Mouse (Mus musculus): ENCODE results near the gene Ace. TPM values are rescaled to one million over a fixed set of nuclear protein-coding genes. Genes with fewer than 3 reads are reported as not detected.

Ace gene
- polyA plus RNA-seq, 1 experiment, result 1.3 TPM

DNA sequence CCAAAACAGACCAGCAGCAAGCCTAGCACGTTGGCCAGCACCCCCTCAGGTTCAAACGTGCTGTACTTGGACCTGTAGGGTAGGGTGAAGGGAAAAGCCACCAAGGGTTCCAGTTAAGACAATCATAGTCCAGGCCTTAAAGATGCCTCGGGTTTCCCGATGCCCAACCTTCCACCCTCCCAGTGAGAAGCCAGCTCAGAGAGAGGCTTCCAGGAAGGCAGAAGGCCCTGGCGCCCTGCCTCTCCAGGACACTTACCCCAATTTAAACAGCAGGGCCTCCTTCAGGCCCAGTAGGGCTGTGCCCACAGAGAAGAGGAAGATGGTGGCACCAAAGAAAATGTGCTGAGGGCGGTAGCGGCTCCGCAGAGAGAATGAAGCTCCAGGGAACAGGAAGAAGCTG is 32.2 kb upstream of the Ace start:
- no peaks in the 10 kb centered on the region for H3K27me3 ChIP-seq (ENCODE audit: control insufficient read depth, insufficient read depth, insufficient read length)
- no peaks in the 10 kb centered on the region for H3K79me2 ChIP-seq (ENCODE audit: control insufficient read depth, insufficient read depth)
- H3K79me3 ChIP-seq (ENCODE audit: low read depth), result no peaks in the 10 kb centered on the region
- no peak overlapping the region for H3K4me3 ChIP-seq (ENCODE audit: insufficient read depth, poor library complexity, severe bottlenecking)
- H3K36me3 ChIP-seq (ENCODE audit: control insufficient read depth, insufficient read depth), result no peaks in the 10 kb centered on the region
- TF ChIP-seq CEBPB (IDR thresholded peaks at IDR 0.05; ENCODE audit: low read depth) (no peak), MAX (IDR thresholded peaks at IDR 0.05) (no peak), FOSL1 (IDR thresholded peaks at IDR 0.05; ENCODE audit: insufficient read depth, low read length, poor library complexity, severe bottlenecking) (no peak), MYOG (IDR thresholded peaks at IDR 0.05; ENCODE audit: control insufficient read depth, extremely low read depth, insufficient read length) (no peak), CTCF (IDR thresholded peaks at IDR 0.05; ENCODE audit: control insufficient read depth, insufficient read depth, insufficient read length) (no peak), USF1 (IDR thresholded peaks at IDR 0.05; ENCODE audit: low read depth) (no peak), MYOD1 (IDR thresholded peaks at IDR 0.05; ENCODE audit: control insufficient read depth, insufficient read length, low read depth) (no peak)
- no peak overlapping the region for H3ac ChIP-seq (ENCODE audit: control insufficient read depth, insufficient read length, low read depth)

DNA sequence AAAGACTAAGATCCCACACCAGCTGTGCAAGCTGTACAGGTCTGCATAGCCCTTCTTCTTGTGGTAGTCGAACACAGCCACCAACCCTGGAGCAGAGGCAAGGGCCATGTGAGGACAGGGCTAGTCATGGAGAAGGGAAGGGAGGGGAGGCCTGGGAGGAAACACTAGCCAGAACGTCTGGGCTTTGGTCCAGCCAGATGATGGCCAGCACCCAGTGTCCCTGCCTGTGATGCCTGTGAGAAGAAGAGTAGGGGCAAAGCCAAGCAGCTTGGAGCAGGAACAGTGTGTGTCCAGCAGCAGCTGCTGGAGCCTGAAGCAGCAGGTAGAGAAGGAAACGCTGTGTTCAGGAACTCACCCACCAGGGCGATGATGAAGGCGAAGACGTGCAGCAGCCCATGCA is 31.5 kb upstream of the Ace start:
- no peak for TF ChIP-seq USF1 (IDR thresholded peaks at IDR 0.05; ENCODE audit: low read depth)
- no peak for TF ChIP-seq MYOD1 (IDR thresholded peaks at IDR 0.05; ENCODE audit: control insufficient read depth, insufficient read length, low read depth)
- TF ChIP-seq FOSL1 (IDR thresholded peaks at IDR 0.05; ENCODE audit: insufficient read depth, low read length, poor library complexity, severe bottlenecking), result no peak
- no peak for TF ChIP-seq MYOG (IDR thresholded peaks at IDR 0.05; ENCODE audit: control insufficient read depth, extremely low read depth, insufficient read length)
- TF ChIP-seq CEBPB (IDR thresholded peaks at IDR 0.05; ENCODE audit: low read depth), result no peak
- TF ChIP-seq CTCF (IDR thresholded peaks at IDR 0.05; ENCODE audit: control insufficient read depth, insufficient read depth, insufficient read length), result no peak
- TF ChIP-seq MAX (IDR thresholded peaks at IDR 0.05), result no peak
- Histone ChIP-seq H3K27me3 (ENCODE audit: control insufficient read depth, insufficient read depth, insufficient read length) (no peaks in the 10 kb centered on the region), H3ac (ENCODE audit: control insufficient read depth, insufficient read length, low read depth) (no peak overlapping the region), H3K36me3 (ENCODE audit: control insufficient read depth, insufficient read depth) (no peaks in the 10 kb centered on the region), H3K79me3 (ENCODE audit: low read depth) (no peaks in the 10 kb centered on the region), H3K79me2 (ENCODE audit: control insufficient read depth, insufficient read depth) (no peaks in the 10 kb centered on the region), H3K4me3 (ENCODE audit: insufficient read depth, poor library complexity, severe bottlenecking) (no peak overlapping the region)

DNA sequence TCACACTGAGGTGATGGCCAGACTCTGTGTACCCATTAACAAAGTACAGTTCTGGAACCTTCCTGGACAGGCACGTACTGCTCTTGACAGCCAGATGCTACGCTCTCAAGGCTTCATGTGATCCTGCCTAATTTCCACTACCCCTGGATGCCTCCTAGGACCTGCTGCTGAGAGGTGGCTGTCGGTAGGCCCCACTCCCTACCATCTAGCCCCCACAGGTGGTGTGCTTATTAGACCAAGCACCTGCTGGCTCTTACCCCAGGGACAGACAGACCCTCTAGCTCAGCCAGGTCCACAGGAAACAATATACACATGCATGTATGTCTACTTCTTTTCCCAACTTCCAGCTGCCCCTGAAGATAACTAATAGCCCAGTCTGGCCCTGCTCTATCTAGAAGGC is 30.8 kb upstream of the Ace start:
- Histone ChIP-seq H3K27me3 (ENCODE audit: control insufficient read depth, insufficient read depth, insufficient read length) (no peaks in the 10 kb centered on the region), H3K4me3 (ENCODE audit: insufficient read depth, poor library complexity, severe bottlenecking) (no peak overlapping the region), H3K79me3 (ENCODE audit: low read depth) (no peaks in the 10 kb centered on the region), H3K36me3 (ENCODE audit: control insufficient read depth, insufficient read depth) (no peaks in the 10 kb centered on the region), H3ac (ENCODE audit: control insufficient read depth, insufficient read length, low read depth) (no peak overlapping the region), H3K79me2 (ENCODE audit: control insufficient read depth, insufficient read depth) (no peaks in the 10 kb centered on the region)
- TF ChIP-seq CTCF (IDR thresholded peaks at IDR 0.05; ENCODE audit: control insufficient read depth, insufficient read depth, insufficient read length) (no peak), USF1 (IDR thresholded peaks at IDR 0.05; ENCODE audit: low read depth) (no peak), MAX (IDR thresholded peaks at IDR 0.05) (no peak), CEBPB (IDR thresholded peaks at IDR 0.05; ENCODE audit: low read depth) (no peak), MYOD1 (IDR thresholded peaks at IDR 0.05; ENCODE audit: control insufficient read depth, insufficient read length, low read depth) (no peak), MYOG (IDR thresholded peaks at IDR 0.05; ENCODE audit: control insufficient read depth, extremely low read depth, insufficient read length) (no peak), FOSL1 (IDR thresholded peaks at IDR 0.05; ENCODE audit: insufficient read depth, low read length, poor library complexity, severe bottlenecking) (no peak)

DNA sequence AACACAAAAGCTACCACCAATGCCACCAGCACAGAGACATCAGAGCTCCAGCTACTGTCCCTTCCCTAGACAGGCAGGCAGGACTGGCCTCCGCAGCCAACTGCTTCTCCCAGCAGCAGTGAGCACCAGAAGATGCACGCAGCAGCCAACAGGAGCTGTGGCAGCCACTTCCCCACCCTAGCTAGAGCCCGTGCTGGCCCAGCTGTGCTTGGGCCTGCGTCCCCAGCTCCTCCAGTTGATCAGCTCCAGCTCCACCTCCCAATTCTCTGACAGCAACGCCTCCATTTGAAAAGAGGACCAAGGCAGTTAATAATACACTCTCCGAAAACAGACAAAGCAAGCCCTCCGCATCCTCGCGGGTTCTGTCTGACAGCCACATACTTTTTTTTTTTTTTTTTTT is 29.0 kb upstream of the Ace start:
- H3K79me3 ChIP-seq (ENCODE audit: low read depth), result no peaks in the 10 kb centered on the region
- no peak overlapping the region for H3K4me3 ChIP-seq (ENCODE audit: insufficient read depth, poor library complexity, severe bottlenecking)
- no peak overlapping the region for H3ac ChIP-seq (ENCODE audit: control insufficient read depth, insufficient read length, low read depth)
- no peaks in the 10 kb centered on the region for H3K79me2 ChIP-seq (ENCODE audit: control insufficient read depth, insufficient read depth)
- no peak for TF ChIP-seq MYOG (IDR thresholded peaks at IDR 0.05; ENCODE audit: control insufficient read depth, extremely low read depth, insufficient read length)
- H3K27me3 ChIP-seq (ENCODE audit: control insufficient read depth, insufficient read depth, insufficient read length), result no peaks in the 10 kb centered on the region
- H3K36me3 ChIP-seq (ENCODE audit: control insufficient read depth, insufficient read depth), result no peaks in the 10 kb centered on the region

DNA sequence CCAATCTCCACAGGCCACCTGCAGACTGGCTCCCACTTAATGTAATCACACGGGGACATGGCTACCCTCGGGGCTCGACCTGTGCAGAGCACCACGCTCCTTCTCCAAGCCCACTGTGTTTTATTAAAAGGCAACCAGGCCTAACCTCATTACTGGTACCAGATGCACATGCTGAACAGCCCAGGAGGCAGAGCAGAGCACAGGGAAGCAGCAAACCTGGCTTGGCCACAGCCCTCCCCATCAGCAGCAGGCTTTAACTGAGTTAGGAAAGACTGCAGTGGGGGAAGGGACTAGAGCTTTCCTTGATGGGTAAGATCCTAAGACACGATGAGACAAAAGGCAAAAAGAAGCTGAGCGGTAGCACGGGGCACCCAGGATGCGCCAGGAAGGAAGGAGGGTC is 25.8 kb upstream of the Ace start:
- Histone ChIP-seq H3K79me3 (ENCODE audit: low read depth) (no peaks in the 10 kb centered on the region), H3K79me2 (ENCODE audit: control insufficient read depth, insufficient read depth) (no peaks in the 10 kb centered on the region), H3K27me3 (ENCODE audit: control insufficient read depth, insufficient read depth, insufficient read length) (no peaks in the 10 kb centered on the region), H3ac (ENCODE audit: control insufficient read depth, insufficient read length, low read depth) (no peak overlapping the region), H3K4me3 (ENCODE audit: insufficient read depth, poor library complexity, severe bottlenecking) (no peak overlapping the region), H3K36me3 (ENCODE audit: control insufficient read depth, insufficient read depth) (no peaks in the 10 kb centered on the region)
- no peak for TF ChIP-seq USF1 (IDR thresholded peaks at IDR 0.05; ENCODE audit: low read depth)
- TF ChIP-seq MYOD1 (IDR thresholded peaks at IDR 0.05; ENCODE audit: control insufficient read depth, insufficient read length, low read depth), result no peak
- no peak for TF ChIP-seq MAX (IDR thresholded peaks at IDR 0.05)
- no peak for TF ChIP-seq CTCF (IDR thresholded peaks at IDR 0.05; ENCODE audit: control insufficient read depth, insufficient read depth, insufficient read length)
- no peak for TF ChIP-seq FOSL1 (IDR thresholded peaks at IDR 0.05; ENCODE audit: insufficient read depth, low read length, poor library complexity, severe bottlenecking)
- TF ChIP-seq MYOG (IDR thresholded peaks at IDR 0.05; ENCODE audit: control insufficient read depth, extremely low read depth, insufficient read length), result no peak
- no peak for TF ChIP-seq CEBPB (IDR thresholded peaks at IDR 0.05; ENCODE audit: low read depth)
